Mouse (Mus musculus) embryo, embryonic 11 days (tissue): ENCODE results near the gene Etnk2.

Source experiments
- DNase-seq: peaks from one replicate; pipeline ENCODE4 v3.0.0-alpha.2; 2015

The Etnk2 gene

DNA sequence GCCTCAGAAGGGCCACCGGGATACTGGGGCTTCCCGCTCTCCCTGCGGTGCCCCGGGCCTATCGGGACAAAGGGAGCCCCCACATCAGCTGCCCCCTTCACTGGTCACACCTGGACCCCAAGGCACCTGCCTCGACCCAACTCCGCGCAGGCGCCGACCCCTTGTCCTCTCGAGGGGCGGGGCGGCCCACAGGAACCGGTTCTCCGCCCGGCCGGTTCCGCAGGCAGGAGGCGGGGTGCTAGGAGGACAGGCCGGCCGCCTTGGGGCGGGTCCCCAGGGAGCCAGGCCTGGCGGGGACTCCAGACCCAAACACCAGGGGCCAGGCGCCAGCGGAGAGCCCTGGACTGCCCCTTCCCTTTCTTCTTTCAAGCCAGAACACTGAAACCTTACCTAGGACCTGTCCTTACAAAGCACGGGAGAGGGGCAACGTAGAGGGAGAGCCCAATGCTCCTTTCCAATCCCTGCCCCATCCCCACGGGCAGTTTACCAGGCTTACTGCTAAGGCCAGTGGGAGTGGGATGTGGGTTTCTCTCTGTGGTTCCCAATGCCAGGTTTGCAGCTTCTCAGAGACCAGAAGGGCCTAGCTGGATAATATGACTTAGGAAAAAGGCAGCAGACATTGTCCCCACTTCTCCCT lies 54.9 kb downstream of the Etnk2 start:
- DNase-seq = peak; percentile 73

DNA sequence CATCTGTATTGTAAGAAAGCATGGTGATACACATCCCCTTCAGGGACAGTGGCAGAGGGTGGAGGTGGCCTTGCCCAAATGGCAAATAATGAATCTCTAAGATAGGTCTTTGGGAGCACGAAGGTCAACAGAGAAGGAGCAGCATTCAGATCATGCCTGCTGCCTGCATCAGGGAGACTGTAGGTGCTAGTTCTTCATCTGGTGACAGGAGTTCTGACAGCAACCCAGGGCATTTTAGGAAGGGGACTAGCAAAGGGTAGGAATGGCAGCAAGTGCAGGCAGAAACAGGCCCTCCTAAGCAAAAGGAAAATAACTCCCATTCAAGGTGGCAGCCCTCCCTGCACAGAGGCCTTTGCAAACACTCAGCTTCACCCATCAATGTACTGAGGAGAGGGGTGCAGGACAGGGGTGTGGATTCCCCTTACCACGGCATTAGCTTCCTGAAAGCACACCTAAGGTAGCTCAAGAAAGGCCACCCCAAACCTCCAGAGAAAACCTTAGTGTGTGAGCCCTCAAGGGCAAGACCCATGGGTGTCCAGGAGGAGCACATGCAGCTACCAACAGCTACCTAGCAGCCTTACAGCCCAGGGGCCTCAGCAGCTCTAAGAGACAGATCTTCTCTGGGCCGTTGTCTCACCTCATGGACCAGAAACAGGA lies 55.9 kb downstream of the Etnk2 start:
- DNase-seq = no peak

DNA sequence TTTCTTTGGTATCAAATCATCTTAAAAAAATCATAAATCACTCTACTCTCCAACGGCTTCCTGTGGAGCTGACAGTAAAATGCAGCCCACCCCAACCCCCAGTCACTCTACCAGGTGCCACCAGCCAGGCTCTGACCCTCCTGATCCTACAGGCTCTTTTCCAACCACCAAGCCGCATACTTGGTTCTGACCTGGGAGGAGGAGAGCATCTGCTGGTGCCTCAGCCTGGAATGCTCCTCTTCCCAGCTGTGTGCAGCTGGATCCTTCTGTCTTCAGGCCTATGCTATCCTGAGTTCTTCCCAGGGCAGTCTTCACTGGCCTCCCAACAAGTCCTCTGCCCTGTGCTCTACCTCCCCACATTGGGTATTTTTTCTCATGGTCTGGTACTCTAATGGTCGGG lies 57.1 kb downstream of the Etnk2 start:
- no peak for DNase-seq

DNA sequence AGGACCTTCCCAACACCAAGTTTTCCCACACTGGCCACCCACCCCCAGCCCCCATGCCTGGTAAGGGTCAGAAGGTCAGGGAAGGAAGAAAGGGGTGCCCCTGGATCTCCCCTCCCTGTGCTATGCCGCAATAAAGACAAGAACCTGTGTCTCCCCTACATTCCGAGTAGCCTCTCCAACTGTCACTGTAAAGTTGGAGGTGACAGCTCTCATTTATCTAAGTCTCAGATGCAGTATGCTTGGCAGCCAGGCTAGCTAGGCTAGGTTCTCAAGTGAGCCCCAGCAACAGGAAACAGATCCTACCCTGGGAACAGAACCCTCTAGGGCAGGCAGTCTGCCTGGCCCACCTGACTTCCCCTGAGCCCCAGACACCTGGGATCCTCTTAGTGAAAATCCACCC lies 57.7 kb downstream of the Etnk2 start:
- no peak for DNase-seq

DNA sequence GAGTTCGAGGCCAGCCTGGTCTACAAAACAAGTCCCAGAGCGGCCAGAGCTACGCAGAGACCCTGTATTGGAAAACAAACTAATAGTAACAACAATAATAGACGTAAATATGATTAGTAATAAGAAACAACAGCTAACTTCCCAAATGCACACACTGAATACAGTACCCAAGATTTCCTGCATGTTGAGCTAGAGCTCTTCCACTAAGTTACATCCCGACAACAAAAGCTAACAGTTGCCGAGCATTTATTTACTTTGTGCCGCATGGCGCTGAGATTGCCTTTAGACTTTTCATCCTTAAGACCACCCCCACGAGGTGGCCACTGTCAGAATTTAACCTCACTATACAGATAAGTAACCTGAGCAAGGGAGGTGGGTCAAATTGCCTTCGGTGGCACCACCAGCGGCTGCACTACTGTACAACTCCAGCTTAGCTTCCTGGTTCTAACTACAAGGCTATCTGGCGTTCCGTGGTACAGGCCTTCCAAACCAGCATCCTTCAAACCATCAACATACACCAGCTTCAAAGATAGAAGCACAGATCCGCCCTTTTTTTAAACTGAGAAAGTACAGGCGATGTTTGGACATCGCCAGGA lies 58.7 kb downstream of the Etnk2 start:
- DNase-seq = peak; percentile 25

DNA sequence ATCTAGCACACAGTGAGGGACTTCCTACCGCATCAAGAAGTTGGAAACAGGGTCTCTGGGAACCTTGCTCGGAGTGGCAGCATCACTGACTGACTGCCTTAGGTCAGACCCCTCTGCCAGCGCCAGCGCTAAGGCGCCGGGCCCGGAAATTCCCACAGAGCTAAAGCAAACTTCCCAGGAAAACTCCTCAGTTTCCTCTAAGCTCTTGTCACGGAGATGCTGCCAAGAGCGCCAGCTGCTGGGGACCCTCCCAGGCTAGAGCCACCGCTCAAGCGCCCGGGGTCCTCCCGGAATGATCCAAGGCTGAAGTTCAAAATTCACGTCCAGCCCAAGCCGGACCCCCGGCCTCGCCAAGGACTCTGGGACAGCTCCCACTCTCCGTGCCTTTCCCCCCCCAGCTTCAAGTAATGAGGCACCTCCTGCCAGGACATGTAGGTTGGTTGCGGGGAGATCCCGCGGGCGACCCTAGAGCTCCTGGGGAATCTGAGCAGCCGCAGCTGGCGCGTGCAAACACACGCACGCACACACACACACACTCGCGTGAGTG lies 59.3 kb downstream of the Etnk2 start:
- peak; percentile 80 for DNase-seq

DNA sequence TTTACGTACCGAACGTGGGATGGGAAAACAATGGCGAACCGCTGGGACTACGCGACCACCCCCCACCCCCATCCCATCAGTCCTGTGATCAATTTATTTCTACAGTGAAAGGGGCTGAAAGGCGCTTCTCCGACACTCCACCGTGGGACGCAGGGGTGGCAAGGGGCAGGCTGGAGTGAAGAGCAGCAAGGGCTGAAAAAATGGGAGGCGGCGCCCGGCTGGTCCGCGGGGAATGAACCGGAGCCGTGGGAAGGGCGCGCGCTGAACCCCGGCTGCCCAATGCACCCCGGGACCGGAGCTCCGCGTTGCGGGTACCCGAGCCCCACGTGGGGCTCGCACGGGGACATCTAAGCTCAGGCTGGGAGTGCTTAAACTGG lies 59.8 kb downstream of the Etnk2 start:
- no peak for DNase-seq

DNA sequence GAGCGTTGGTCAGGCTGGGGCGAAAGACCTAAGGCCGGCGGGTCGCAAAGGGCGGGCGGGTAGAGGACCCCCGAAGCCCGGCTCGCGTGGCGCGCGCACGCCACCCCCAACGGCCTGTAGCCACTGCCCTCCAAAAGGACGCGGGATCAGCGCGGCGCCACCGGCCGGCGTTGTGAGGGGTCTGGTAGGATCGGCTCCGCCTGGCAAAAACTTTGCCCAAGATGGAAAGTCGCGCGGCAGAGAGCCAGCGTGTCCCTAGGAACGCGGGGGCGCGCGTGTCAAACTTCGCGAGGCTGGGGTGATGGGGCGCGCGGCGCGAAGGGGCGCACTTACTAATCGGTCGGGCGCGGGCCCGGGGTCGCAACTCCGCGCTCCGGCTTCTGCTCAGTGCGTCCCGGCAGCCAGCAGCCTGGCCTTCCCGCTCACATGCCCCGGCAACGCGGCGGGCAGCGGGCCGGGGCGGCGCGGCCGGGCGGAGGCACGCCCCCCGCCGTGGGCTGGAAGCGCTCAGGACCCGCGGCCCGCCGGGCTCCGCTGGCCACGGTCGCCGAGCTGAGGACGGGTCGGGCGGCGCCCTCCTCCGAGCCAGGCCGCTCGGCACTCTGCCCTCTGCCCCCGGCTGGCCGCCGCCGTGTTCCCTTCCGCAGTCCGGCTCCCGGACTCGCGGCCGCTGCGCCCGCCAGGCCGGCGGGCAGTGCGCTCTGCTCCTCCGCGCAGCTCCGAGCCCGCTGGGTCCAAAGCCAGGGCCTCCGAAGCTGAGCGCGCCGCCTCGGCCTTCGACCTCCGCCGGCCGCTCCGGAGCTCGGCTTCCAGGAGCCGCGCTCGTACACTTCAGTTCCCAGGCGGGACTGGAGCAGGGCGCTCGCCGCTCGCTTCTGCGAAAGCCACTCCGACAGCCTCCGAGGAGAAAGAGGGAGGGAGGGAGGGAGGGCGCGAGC lies 60.4 kb downstream of the Etnk2 start, which contains the start of gene Sox13:
Gene Sox13 (minus strand): TSS at position 835 of the 938 bp plus-strand sequence.
- DNase-seq = peak; percentile 90

DNA sequence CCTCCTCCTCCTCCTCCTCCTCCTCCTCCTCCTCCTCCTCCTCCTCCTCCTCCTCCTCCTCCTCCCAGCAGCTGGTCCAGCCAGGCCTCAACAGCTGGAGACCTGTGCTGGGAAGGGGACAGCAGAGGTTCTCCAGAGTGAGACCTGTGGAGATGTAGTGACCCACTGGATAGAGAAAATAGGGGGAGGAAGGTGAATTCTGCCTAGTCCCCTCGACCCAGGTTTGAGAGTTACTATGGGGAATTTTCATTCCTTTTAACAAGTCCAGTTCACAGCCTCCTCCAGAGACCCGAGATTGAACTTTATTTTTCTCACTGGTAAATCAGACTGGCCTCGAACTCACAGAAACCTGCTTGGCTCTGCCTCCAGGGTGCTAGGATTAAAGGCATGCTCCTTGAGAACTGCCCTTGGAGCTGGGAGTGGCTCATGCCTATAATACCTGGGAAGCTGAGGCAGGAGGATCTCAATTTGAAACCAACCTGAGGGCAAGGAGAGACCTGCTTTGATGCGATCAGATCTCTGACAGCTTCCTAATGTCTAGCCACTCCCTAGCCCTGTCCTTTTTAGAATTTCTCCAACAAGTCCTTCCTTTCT lies 61.3 kb downstream of the Etnk2 start:
- peak; percentile 25 for DNase-seq
